Mouse (Mus musculus) midbrain, embryonic 12.5 days (tissue): Measurements from ENCODE around the gene Gm12695. TPM values are rescaled to one million over a fixed set of nuclear protein-coding genes. Genes with fewer than 3 reads are reported as not detected.

Experiments
- ATAC-seq: fragments of 200-750 bp; cut with Nextera tagmentation; 2 replicates; pipeline ENCODE4 v1.8.0; 2017; ENCODE audit warnings: low read depth, moderate TSS enrichment, moderate library complexity; ENCODE audit not compliant: low FRiP score
- H3K27ac ChIP-seq: fragments of 300-500 bp; sonication (generic); replicated peaks from 2 replicates; pipeline ENCODE4 v1.5.1; 2016; ENCODE audit warnings: mild to moderate bottlenecking
- H3K27me3 ChIP-seq: fragments of 300-500 bp; sonication (generic); 2 replicates; pipeline ENCODE4 v1.6.1; 2016; ENCODE audit warnings: mild to moderate bottlenecking
- H3K36me3 ChIP-seq: fragments of 300-500 bp; sonication (generic); 2 replicates; pipeline ENCODE4 v1.6.1; 2016
- H3K4me1 ChIP-seq: fragments of 300-500 bp; sonication (generic); 2 replicates; pipeline ENCODE4 v1.6.1; 2016
- H3K4me2 ChIP-seq: fragments of 300-500 bp; sonication (generic); replicated peaks from 2 replicates; pipeline ENCODE4 v1.6.1; 2016; ENCODE audit warnings: mild to moderate bottlenecking, moderate library complexity
- H3K4me3 ChIP-seq: fragments of 300-500 bp; sonication (generic); 2 replicates; pipeline ENCODE4 v1.5.1; 2016; ENCODE audit warnings: mild to moderate bottlenecking
- H3K9ac ChIP-seq: fragments of 300-500 bp; sonication (generic); replicated peaks from 2 replicates; pipeline ENCODE4 v1.6.1; 2016; ENCODE audit warnings: mild to moderate bottlenecking, moderate library complexity
- H3K9me3 ChIP-seq: fragments of 300-500 bp; sonication (generic); 2 replicates; pipeline ENCODE4 v1.6.1; 2016; ENCODE audit warnings: mild to moderate bottlenecking
- WGBS: fragments of 180-500 bp; shearing (Covaris S2); methylation state at CpG from one replicate; pipeline ENCODE4 v1.1.7; 2016; 5-methylcytosine and 5-hydroxymethylcytosine counted together
- polyA plus RNA-seq: library from polyadenylated mRNA; unstranded; fragments of >200 nt; fragmentation: Nextera tagmentation; extraction: Ambion mirVana; gene quantifications from 2 replicates; pipeline ENCODE4 v1.2.1, GENCODE M21; 2016

Gm12695 gene
- polyA plus RNA-seq, 1 experiment from 2014 or later = not detected

- no peaks in the 10 kb centered on the region for H3K27me3 ChIP-seq
- H3K4me3 ChIP-seq = no peak overlapping the region
- no peak for ATAC-seq
- 88% methylated on average over 3 of the region's 3 CpGs for WGBS
- no peaks in the 10 kb centered on the region for H3K4me1 ChIP-seq
- H3K27ac ChIP-seq = no peak overlapping the region
- no peak overlapping the region for H3K9ac ChIP-seq
- H3K4me2 ChIP-seq = no peak overlapping the region
- no peaks in the 10 kb centered on the region for H3K9me3 ChIP-seq
- H3K36me3 ChIP-seq = no peaks in the 10 kb centered on the region
These were observed 44.5 kb downstream of the Gm12695 start for GRCm38 (mm10) chr4:96740472-96740871.

GRCm38 (mm10) chr4:96729256-96729655 lies 55.7 kb downstream of the Gm12695 start:
- no peak overlapping the region for H3K9ac ChIP-seq
- 64% methylated on average over 4 of the region's 4 CpGs for WGBS
- no peaks in the 10 kb centered on the region for H3K4me1 ChIP-seq
- no peaks in the 10 kb centered on the region for H3K36me3 ChIP-seq
- no peaks in the 10 kb centered on the region for H3K27me3 ChIP-seq
- no peak overlapping the region for H3K4me2 ChIP-seq
- no peak for ATAC-seq
- no peak overlapping the region for H3K27ac ChIP-seq
- no peaks in the 10 kb centered on the region for H3K9me3 ChIP-seq
- no peak overlapping the region for H3K4me3 ChIP-seq

GRCm38 (mm10) chr4:96728211-96728610 lies 56.8 kb downstream of the Gm12695 start:
- no peak for ATAC-seq
- WGBS = 85% methylated on average over 3 of the region's 3 CpGs
- no peaks in the 10 kb centered on the region for H3K4me1 ChIP-seq

GRCm38 (mm10) chr4:96725415-96726055 lies 59.5 kb downstream of the Gm12695 start:
- Histone ChIP-seq H3K4me3 (no peak overlapping the region), H3K4me2 (no peak overlapping the region), H3K9ac (no peak overlapping the region), H3K27me3 (no peaks in the 10 kb centered on the region), H3K27ac (no peak overlapping the region), H3K9me3 (no peaks in the 10 kb centered on the region), H3K36me3 (no peaks in the 10 kb centered on the region), H3K4me1 (no peaks in the 10 kb centered on the region)
- ATAC-seq = no peak
- 84% methylated on average over 5 of the region's 5 CpGs for WGBS

More at GRCm38 (mm10) chr4:96728211-96728610, 56.8 kb downstream of the Gm12695 start:
- Histone ChIP-seq H3K27ac (no peak overlapping the region), H3K9ac (no peak overlapping the region), H3K4me2 (no peak overlapping the region), H3K36me3 (no peaks in the 10 kb centered on the region), H3K4me3 (no peak overlapping the region), H3K9me3 (no peaks in the 10 kb centered on the region), H3K27me3 (no peaks in the 10 kb centered on the region)

- ATAC-seq = no peak
- no peak overlapping the region for H3K9ac ChIP-seq
- no peaks in the 10 kb centered on the region for H3K36me3 ChIP-seq
- no peaks in the 10 kb centered on the region for H3K9me3 ChIP-seq
- H3K4me1 ChIP-seq = peaks cover 12% of the 10 kb centered on the region
- H3K27me3 ChIP-seq = no peaks in the 10 kb centered on the region
- H3K27ac ChIP-seq = no peak overlapping the region
- no peak overlapping the region for H3K4me2 ChIP-seq
- 86% methylated on average over 2 of the region's 2 CpGs for WGBS
- no peak overlapping the region for H3K4me3 ChIP-seq
These were observed 62.7 kb downstream of the Gm12695 start for GRCm38 (mm10) chr4:96722301-96722700.

- ATAC-seq = peak; percentile 93
- peak overlapping the region; percentile 39; the same call in 1 of the 2 replicates for H3K27ac ChIP-seq
- H3K9me3 ChIP-seq = no peaks in the 10 kb centered on the region
- H3K36me3 ChIP-seq = no peaks in the 10 kb centered on the region
- peaks cover 12% of the 10 kb centered on the region for H3K4me1 ChIP-seq
- 19% methylated on average over 4 of the region's 4 CpGs for WGBS
- no peaks in the 10 kb centered on the region for H3K27me3 ChIP-seq
- no peak overlapping the region for H3K4me2 ChIP-seq
- H3K4me3 ChIP-seq = no peak overlapping the region
- no peak overlapping the region for H3K9ac ChIP-seq
These were observed 65.7 kb downstream of the Gm12695 start for GRCm38 (mm10) chr4:96718977-96719966.

- no peak overlapping the region for H3K4me2 ChIP-seq
- peaks cover 12% of the 10 kb centered on the region for H3K4me1 ChIP-seq
- ATAC-seq = no peak
- H3K36me3 ChIP-seq = no peaks in the 10 kb centered on the region
- no peak overlapping the region for H3K4me3 ChIP-seq
- H3K27ac ChIP-seq = 0 out of 2 replicates have a peak overlapping the region, but pooled peaks have one; percentile 30
- H3K9ac ChIP-seq = no peak overlapping the region
- no peaks in the 10 kb centered on the region for H3K9me3 ChIP-seq
- H3K27me3 ChIP-seq = no peaks in the 10 kb centered on the region
These were observed 66.5 kb downstream of the Gm12695 start for GRCm38 (mm10) chr4:96718503-96718902.

GRCm38 (mm10) chr4:96705281-96705951 lies 79.6 kb downstream of the Gm12695 start:
- ATAC-seq = no peak
- Histone ChIP-seq H3K9ac (no peak overlapping the region), H3K4me3 (no peak overlapping the region), H3K27me3 (no peaks in the 10 kb centered on the region), H3K36me3 (no peaks in the 10 kb centered on the region), H3K27ac (no peak overlapping the region), H3K9me3 (no peaks in the 10 kb centered on the region), H3K4me1 (no peaks in the 10 kb centered on the region), H3K4me2 (no peak overlapping the region)
- 60% methylated on average over 2 of the region's 2 CpGs for WGBS

- no peak; the same call in 1 of the 2 replicates for ATAC-seq
- Histone ChIP-seq H3K36me3 (no peaks in the 10 kb centered on the region), H3K9me3 (no peaks in the 10 kb centered on the region), H3K4me3 (no peak overlapping the region), H3K27me3 (no peaks in the 10 kb centered on the region), H3K9ac (no peak overlapping the region), H3K27ac (no peak overlapping the region), H3K4me1 (peaks cover 14% of the 10 kb centered on the region; the same call in 1 of the 2 replicates), H3K4me2 (no peak overlapping the region)
- WGBS = 70% methylated on average over 5 of the region's 5 CpGs
These were observed 86.8 kb downstream of the Gm12695 start for GRCm38 (mm10) chr4:96698218-96698561.

- Histone ChIP-seq H3K4me3 (no peak overlapping the region), H3K9me3 (no peaks in the 10 kb centered on the region), H3K36me3 (no peaks in the 10 kb centered on the region), H3K27me3 (no peaks in the 10 kb centered on the region), H3K4me1 (peaks cover 14% of the 10 kb centered on the region; the same call in 1 of the 2 replicates), H3K4me2 (no peak overlapping the region), H3K9ac (no peak overlapping the region), H3K27ac (peak overlapping the region; percentile 35)
- 68% methylated on average over 15 of the region's 15 CpGs for WGBS
- peak; percentile 68 for ATAC-seq
These were observed 87.3 kb downstream of the Gm12695 start for GRCm38 (mm10) chr4:96697511-96698217.

GRCm38 (mm10) chr4:96696614-96697360 lies 88.2 kb downstream of the Gm12695 start:
- 42% methylated on average over 13 of the region's 13 CpGs for WGBS
- H3K4me2 ChIP-seq = no peak overlapping the region

More at GRCm38 (mm10) chr4:96696614-96697360, 88.2 kb downstream of the Gm12695 start:
- peak; percentile 76 for ATAC-seq
- H3K4me1 ChIP-seq = peaks cover 14% of the 10 kb centered on the region; the same call in 1 of the 2 replicates
- no peak overlapping the region for H3K9ac ChIP-seq
- no peak overlapping the region for H3K4me3 ChIP-seq
- H3K9me3 ChIP-seq = no peaks in the 10 kb centered on the region
- 0 out of 2 replicates have a peak overlapping the region, but pooled peaks have one; percentile 5 for H3K27ac ChIP-seq
- H3K36me3 ChIP-seq = no peaks in the 10 kb centered on the region
- no peaks in the 10 kb centered on the region for H3K27me3 ChIP-seq
